Mouse (Mus musculus) bone marrow, adult 2 months (tissue): ENCODE data around the gene Shld2.

Experiments used
- CTCF ChIP-seq: fragments of 200-500 bp; IDR thresholded peaks from 2 replicates; pipeline ENCODE4 v1.5.1; 2011; ENCODE audit warnings: low read length, control low read depth; ENCODE audit not compliant: control insufficient read depth, insufficient read depth
- POLR2A ChIP-seq: fragments of 200-500 bp; IDR thresholded peaks from 2 replicates; pipeline ENCODE4 v1.6.1; 2011; ENCODE audit warnings: low read depth, mild to moderate bottlenecking, control low read depth, low read length, borderline replicate concordance; ENCODE audit not compliant: control insufficient read depth

GRCm38 (mm10) chr14:34298871-34299700, 11.2 kb downstream of the Shld2 start:
- TF ChIP-seq CTCF (no peak), POLR2A (no peak)
